Mouse (Mus musculus) urinary bladder, postnatal 10 days (tissue): ENCODE data around the gene Ncoa1.
"Not testable (repeated sequence)": the region's sequence is repeated elsewhere in the genome, so short reads cannot be mapped to it uniquely, and the experiment has no call there.

Experiments used
- DNase-seq: peaks from one replicate; pipeline ENCODE4 v3.0.0; 2022; ENCODE audit warnings: low spot score

Ncoa1 gene

GRCm38 (mm10) chr12:4306712-4307313 lies 170.2 kb downstream of the Ncoa1 start:
- no peak for DNase-seq

GRCm38 (mm10) chr12:4299300-4299699 lies 177.7 kb downstream of the Ncoa1 start:
- no peak for DNase-seq

DNA sequence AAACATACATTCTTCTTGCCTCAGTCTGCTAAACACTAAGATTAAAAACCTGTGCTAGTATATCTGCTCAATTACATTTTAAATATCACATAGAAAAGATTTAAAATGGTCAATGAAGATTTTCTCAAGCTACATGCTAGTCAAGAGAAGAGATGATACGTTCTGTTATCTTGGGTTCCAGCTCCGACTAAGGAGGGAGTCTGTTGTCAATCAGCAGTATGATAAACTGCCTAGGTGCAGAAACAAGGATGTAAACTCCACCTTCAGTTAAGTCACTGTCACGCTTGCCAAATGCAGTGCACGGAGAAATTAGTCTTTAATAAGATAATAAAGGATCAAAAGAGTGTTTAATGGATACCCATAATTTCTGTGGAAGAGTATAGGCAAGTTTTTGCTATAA lies 178.4 kb downstream of the Ncoa1 start:
- no peak for DNase-seq

GRCm38 (mm10) chr12:4295881-4296280 lies 181.1 kb downstream of the Ncoa1 start:
- DNase-seq: no peak

DNA sequence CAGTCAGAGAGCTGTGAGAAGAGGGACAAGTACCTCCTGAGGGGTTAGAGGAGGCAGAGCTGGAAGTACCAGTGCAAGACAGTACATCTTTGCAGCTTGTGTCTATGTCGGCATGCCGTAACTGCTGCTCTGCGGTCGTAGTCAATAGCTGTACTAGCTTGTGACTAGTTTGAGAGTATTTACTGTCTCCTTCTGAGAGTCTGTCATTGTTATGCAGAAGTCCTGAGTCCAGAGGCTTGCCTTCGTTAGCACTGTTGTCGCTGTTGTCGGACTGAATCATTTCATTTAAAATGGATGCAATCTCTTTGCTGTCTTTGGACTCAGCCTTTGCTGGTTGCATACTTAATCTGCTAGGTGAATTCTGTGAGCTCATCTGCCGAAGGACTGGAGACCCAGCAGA lies 181.7 kb downstream of the Ncoa1 start:
- DNase-seq: no peak

DNA sequence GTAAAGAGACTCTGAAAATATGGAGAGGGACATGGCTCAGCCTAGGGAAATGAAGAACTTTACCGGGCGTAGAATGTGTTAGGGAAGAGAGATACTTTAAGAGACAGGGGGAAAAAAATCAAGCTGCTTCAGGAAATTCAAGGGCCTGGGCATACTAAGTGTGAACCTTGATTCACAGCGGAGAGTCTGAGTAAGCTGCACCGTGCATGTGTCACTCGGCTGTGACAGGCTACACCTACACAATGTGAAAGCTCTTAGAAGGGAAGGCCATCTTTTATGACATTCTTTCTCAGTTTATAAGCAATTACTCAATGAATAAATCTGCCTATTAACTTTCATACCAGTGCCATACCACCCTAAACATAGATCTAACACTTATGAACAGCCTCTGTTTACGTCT lies 183.2 kb downstream of the Ncoa1 start:
- no peak for DNase-seq

DNA sequence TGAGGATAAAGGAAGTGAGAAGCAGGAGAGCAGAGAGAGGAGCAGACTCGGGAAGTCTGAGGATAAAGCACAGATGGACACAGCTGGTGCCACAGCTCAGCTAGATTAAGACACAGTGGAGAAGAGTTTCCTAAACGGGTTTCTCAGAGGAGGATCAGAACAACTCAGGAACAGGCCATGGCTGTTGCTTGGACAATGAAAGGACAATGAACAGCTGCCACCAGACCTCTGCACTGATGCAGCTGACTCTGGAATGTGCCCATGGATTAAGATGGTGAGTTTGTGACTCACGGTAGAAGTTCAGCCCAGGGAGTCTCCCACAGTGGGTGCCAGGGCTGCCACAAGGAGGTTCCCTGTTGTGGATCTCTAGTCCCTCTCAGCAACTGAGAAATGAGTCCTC lies 191.8 kb downstream of the Ncoa1 start:
- no peak for DNase-seq

DNA sequence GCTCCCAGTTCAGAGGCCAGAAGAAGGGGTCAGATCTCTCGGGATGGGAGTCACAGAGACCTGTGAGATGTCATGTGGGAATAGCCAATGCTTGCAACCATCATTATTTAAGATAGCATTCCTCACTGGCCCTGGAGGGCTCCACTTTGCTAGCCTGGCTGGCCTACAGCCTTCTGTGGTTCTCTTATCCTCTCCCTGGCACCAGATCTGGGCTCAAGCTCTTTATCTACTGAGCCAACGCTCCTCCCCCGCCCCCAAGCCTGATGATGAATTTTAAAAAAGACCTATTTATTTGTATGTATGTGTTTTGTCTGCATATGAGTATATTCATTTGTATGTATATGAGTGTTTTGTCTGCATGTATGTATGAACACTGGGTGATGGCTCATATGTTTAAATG lies 197.1 kb downstream of the Ncoa1 start:
- no peak for DNase-seq

GRCm38 (mm10) chr12:4278978-4279755 lies 197.8 kb downstream of the Ncoa1 start:
- no peak for DNase-seq

DNA sequence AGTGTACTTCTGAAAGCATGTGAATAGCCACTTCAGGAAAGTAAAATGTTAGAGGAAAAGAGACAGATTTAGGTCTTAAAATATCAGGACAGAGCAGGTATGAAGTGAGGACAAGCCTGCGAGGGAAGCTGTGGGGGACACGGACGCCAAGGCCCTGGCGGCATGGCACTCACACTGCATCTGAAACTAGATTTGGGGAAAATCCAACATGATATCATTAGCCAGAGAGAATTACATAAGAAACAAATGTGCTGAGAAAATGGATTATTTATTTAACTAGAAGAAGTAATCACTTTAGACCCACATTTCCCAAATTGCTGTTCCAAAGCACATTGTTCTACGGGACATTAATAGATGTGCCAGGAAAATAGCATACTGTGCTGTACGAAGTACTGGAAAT lies 205.9 kb downstream of the Ncoa1 start:
- no peak for DNase-seq

DNA sequence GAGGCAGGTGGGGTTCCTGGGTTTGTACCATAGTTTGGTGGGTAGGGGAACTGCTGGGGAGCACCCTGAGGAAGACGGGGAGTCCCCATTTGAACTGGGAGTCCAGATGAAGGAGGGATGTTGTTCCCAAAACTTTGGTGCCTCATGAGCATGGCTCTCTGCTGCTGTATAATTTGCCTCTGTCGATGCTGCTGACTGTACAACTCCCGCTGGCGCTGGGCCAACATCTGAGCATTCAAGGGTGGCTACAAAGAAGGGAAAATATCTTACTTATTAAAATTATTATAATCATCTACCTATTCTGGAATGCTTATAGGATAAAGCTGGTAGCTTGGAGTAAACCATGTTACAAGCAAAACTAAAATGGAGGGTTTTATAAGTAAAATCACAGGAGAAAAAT lies 209.2 kb downstream of the Ncoa1 start:
- no peak for DNase-seq

DNA sequence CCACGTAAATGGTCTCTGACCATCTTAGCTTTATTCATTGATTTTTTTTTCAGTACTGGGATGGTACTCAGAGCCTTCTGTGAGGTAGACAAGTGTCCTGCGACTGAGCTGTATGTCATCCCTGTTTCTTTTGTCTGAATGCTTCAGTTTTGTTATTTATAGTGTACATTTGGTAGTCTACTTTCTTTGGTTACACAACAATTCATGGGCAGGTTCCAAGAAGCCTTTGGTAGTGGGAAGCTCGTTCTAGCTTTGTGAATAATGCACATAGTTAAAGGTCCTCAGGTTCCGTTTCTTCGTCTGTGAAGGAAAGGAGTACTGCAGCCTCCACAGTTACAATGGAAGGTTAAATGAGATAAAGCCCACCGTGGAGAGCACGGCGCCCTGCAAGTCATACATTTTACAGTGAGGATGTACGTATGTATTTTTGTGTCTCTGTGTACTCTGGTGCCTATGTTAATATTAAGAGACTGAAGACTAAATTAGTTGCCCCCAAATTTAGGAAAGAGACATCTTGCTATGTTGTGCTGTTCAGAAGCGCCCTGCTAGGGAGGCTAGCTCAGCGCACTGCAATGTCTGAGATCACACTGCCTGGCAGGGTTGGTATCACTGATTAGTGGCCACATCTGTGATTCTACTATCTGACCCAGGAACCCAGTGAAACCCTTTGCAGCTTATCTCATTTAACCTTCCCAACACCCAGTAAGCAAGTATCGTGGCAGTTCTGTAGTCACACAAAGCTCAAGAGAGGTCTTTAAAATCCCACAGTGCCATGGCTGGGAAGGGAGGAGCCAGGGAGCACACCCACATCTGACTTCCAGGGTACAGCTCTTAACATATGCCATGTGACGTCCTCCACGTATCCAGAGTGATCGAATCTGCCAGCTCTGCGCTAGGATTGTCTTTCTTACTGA lies 224.0 kb downstream of the Ncoa1 start:
- no peak for DNase-seq

DNA sequence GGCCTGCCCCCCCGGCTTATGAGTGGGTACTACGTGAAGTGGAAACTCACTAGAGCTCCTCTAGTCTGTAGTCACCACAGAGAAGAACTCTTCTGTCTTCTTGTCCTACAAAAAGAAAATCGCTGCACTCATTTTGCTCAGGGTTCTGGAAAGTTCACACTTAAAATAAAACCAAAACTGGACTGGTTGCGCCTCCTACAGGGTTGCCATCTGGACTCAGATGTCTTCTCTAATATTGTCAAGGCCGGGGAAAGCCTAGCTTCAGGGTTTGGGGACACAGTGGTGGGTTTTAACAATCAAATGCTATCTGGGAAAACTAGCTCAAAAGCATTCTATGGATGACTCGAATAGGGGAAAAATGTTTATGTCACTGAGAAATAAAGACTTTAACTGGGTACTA lies 227.2 kb downstream of the Ncoa1 start:
- no peak for DNase-seq

DNA sequence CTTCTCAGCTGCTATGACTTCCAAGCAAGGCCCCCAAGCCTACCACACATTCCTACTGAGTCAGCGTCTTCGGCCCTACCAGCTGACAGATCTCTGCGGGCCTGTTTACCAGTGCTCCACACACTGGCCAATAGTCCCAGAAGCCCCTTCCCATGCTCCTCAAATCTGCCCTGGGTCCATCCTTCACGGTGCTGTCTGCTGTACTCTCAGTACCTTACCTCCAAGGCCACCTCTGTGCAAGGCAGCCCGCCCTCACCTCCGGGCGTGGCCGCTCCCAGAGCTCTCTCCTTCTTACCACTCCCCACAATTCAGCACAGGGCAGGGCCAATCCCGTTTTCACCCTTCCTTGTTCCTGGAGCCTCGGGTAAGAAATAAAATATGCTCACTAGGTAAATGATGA lies 231.2 kb downstream of the Ncoa1 start:
- no peak for DNase-seq

- DNase-seq: no peak
Measured at GRCm38 (mm10) chr12:4243805-4244204, 233.2 kb downstream of the Ncoa1 start.

- DNase-seq: not testable (repeated sequence)
Measured at GRCm38 (mm10) chr12:4240281-4240680, 236.7 kb downstream of the Ncoa1 start.

- DNase-seq: no peak
Measured at GRCm38 (mm10) chr12:4237481-4237880, 239.5 kb downstream of the Ncoa1 start.

GRCm38 (mm10) chr12:4233572-4234508 lies 243.1 kb downstream of the Ncoa1 start, which contains the start of the genes Ptrhd1 and Cenpo:
Ptrhd1 (plus strand) TSS chr12:4234027.
Cenpo (minus strand) TSS chr12:4234294.
- DNase-seq: peak; percentile 67

- DNase-seq: no peak
Measured at GRCm38 (mm10) chr12:4232777-4233176, 244.2 kb downstream of the Ncoa1 start.

GRCm38 (mm10) chr12:4230156-4230555 lies 246.8 kb downstream of the Ncoa1 start:
- DNase-seq: no peak

DNA sequence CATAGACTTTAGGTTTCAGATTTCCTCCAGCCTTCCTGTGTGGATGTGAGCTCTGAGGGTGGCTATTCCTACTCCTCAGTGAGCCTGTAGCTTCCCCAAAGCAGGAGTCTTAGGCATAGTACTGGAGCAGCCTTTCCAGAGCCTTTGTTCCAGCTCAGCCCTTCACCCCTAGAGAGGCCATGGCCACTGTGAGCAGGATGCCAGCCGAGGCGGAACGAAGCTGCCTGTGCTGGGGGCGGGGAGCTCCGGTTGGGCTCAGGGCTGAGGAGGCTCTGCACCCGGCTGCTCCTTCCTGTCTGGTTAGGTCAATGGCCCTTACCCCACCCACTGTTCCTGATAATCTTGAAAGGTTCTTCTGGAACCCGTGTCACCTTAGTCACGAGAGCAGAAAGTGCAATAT lies 264.1 kb downstream of the Ncoa1 start:
- peak; percentile 10 for DNase-seq

- no peak for DNase-seq
Measured at GRCm38 (mm10) chr12:4211174-4211573, 265.8 kb downstream of the Ncoa1 start.
